Mouse (Mus musculus): Measurements from ENCODE around the gene Gm49325. TPM values are rescaled to one million over a fixed set of nuclear protein-coding genes. Genes with fewer than 3 reads are reported as not detected.

Gene Gm49325
- total RNA-seq, 2 experiments from 2014 or later = 12.9 to 13.0 TPM

DNA sequence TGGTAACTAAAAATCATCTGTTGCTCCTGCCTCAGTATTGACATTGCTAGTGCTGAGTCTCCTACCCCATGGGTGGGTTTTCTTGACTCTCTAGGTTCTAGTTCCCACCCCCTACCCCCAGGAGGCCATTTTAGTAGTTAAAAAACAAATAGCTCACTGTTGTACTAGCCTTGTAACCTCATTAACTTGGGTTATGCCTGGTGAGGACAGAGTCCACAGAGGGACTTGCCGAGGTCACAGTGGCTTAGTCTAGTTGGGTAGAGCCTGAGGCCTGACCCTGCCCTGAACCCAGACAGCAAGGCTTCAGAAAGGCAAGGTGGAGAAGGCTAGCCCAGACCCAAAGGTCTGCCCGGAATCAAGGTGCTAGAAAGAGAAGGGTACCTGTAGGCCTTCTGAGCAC lies 18.0 kb upstream of the Gm49325 start:
- no peak for DNase-seq (ENCODE audit: low spot score in 2 of 2)

GRCm38 (mm10) chr10:77589117-77589516 lies 16.9 kb upstream of the Gm49325 start:
- no peak for DNase-seq (ENCODE audit: low spot score in 2 of 2)

DNA sequence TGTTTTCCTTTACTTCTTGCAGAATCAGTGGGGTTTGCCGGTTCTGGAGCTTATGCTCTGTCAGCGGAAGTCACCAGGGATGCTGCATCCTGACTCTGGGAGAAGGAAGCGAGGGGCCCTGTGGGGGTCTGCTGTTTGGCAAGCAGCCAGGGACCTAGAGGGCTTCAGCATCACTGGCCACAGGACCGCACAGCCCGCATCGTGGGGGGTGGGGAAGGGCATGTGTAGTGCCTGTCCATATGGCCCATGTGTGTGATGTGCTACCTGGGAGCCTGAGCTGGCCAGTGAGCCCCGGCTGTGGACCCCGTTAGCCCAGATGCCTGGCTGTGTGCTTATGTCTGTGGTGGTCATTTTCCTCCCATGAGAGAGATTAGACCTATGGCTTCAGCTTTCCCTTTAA lies 16.2 kb upstream of the Gm49325 start:
- no peak for DNase-seq (ENCODE audit: low spot score in 2 of 2)

DNA sequence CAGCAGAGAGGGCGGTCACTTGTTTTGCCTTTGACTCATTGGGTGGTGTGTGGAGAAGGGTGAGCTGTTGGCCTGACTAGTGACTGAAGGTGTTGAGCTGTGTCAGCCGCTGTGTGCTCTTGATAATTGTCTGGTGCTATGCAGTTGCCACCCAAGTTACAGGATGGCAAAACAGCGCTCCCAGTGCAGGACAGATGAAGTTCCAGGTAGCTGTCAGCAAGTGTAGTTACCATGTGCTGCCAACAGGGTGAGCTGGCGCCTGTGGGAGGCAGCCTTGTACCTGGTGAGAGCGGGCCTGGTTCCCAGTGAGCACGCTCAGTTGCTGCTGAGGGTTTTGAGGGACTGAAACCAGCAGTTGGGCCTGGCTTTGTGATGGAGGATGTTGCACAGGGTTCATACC lies 15.2 kb upstream of the Gm49325 start:
- DNase-seq (ENCODE audit: low spot score in 2 of 2) = peak in 1 of 2 experiments; percentile 51

DNA sequence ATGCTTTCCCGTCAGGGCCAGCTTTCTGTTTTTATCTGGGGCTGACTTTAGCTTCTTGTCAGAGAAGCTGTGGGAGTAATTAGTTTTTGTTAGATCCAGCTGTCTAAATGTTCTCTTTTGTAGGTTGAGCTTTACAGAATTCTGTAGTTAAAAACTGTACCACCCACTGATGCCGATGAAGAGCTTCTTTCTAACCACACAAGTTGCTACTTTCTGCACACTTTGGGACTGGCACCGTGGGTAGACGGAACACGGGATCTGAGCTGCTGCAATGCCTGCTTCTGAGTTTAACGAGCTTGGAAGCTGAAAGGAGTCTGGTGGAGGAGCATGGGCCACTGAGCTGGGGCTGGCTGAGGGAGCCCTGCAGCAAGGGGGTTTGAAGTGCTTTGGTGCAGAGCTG lies 14.5 kb upstream of the Gm49325 start:
- peak; percentile 58 to 79 for DNase-seq (ENCODE audit: low spot score in 2 of 2)

- DNase-seq (ENCODE audit: low spot score in 2 of 2) = no peak
These were observed 9.9 kb upstream of the Gm49325 start for GRCm38 (mm10) chr10:77596060-77596459.

DNA sequence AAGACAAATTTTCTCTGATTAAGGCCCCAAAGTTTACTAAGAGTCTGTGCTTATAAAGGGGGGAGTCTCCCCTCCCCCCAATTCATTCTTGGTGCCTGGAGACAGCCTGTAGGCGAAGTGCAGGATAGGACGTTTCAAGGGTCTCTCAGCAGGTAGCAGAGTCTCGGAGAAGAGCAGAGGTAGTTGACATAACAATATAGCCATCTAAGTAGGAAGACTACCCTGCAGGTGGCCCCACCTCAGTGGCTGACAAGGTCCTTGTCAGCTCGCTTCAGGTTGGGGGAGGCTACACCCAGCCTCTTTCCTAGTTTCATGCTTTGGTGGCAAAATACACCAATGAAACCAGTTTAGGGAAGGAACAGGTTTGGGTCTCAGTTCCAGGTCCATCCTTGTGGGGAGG lies 3.0 kb upstream of the Gm49325 start:
- no peak for DNase-seq (ENCODE audit: low spot score in 2 of 2)

DNA sequence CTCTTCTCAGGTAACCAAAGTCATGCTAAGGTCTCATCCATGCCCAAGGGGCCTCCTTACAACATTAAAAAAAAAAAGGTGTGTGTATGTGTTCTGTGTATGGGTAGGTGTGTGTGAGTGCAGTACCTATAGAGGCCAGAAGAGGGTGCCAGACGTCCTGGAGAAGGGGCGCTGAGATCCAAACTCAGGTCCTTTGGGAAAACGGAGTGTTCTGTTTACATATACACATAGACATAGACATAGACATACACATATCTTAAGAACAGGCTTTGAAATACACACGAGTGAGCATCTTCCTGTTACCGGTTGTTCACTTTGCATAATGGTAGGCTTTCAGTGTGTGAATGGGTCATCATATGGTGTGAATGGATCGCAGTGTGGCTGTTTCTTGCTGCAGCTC lies 1.9 kb upstream of the Gm49325 start:
- DNase-seq (ENCODE audit: low spot score in 2 of 2) = no peak

DNA sequence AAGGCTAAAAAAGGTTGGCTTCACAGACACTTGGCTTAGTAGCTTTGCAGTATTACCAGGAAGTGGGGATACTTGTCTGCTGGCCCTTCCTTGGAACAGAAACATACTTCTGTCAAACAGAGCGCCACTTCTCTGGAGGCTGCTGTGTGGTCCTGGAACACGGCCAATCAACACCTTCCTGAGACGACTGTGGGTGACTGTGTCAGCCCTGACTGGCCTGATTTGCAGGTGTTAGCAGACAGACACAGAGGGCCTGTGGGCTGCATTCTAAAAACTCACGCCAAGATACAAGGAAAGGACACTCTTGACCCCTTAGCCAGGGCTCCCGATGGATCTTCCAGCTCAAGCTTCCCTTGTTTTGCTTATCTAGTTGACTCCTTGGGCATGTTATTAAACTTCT lies 1.0 kb upstream of the Gm49325 start:
- no peak for DNase-seq (ENCODE audit: low spot score in 2 of 2)

DNA sequence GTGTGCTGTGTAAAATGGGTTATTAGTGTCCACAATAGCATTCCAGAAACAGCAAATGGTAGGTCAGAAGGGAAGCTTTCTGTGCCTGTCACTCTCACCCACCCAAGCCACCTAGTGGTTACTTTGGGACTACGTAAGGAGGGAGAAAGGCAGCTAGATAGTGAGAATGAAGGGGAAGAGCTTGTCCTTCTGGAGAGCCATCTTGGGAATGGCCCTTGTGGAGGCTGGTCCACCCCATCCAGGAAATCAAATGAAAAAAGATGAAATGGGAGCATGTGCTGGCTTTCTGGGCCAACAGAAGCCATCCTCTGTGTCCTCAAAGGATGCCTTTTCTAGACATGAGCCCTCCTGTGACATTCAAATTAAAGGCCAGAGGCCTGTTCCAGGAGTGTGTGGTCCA lies 629 bp upstream of the Gm49325 start:
- DNase-seq (ENCODE audit: low spot score in 2 of 2) = no peak

DNA sequence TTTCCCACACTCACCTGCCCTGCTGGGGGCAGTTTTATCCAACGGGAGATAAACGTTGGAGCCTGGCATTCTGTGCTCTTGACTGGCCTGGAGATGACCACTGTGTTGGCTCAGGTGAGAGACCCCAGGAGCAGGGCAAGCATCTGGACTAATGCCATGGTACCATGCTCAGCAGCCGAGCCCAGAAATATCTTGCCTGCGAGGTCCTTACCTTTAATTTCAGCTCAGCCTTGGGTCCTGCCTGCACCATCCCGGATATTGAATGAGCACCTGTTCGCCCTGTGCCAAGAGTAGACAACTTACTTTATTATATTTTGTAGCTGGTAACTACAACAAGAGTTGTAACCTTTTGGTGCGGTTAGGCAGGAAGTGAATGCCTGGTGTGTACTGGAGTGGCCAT lies 858 bp downstream of the Gm49325 start:
- no peak for DNase-seq (ENCODE audit: low spot score in 2 of 2)

DNA sequence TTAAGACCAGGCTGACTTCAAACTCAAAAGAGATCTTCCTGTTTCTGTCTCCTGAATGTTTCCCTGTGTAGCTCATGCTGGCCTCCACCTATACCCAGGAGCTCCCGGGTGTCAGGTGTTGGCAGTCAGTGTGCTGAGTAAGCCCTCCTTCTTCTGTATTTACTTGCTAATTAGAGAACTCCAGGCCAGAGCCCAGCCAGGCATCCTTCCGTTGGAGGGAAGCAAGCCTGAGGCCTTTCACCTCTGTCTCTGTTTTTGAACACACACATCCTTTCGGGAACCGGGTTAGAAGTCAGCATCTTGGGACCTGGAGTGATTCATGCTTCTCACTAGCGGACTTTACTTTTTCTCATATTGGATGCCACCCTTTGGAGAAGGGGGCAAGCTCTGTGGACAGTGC lies 1.4 kb downstream of the Gm49325 start:
- DNase-seq (ENCODE audit: low spot score in 2 of 2) = no peak

DNA sequence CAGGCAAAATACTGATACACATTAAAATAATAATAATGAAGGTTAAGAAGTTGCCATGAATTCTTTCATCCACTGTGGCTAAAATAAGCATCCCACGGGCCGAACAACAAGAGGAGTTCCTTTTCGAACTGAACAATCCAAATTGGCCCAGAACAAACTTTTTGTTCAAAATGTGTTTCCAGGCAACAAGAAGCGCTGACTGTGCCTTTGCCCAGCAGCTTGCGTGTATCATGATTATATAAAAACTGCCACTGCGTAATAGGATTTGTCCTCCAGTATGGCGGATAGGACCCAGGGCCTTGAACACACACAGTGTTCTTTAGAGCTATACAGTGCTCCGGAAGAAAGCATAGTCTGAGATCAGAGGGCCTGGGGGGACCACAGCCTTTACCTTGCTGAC lies 2.6 kb downstream of the Gm49325 start:
- DNase-seq (ENCODE audit: low spot score in 2 of 2) = no peak

GRCm38 (mm10) chr10:77610221-77610961 lies 4.4 kb downstream of the Gm49325 start:
- DNase-seq (ENCODE audit: low spot score in 2 of 2) = no peak

- DNase-seq (ENCODE audit: low spot score in 2 of 2) = no peak
These were observed 7.4 kb downstream of the Gm49325 start for GRCm38 (mm10) chr10:77613409-77613808.

DNA sequence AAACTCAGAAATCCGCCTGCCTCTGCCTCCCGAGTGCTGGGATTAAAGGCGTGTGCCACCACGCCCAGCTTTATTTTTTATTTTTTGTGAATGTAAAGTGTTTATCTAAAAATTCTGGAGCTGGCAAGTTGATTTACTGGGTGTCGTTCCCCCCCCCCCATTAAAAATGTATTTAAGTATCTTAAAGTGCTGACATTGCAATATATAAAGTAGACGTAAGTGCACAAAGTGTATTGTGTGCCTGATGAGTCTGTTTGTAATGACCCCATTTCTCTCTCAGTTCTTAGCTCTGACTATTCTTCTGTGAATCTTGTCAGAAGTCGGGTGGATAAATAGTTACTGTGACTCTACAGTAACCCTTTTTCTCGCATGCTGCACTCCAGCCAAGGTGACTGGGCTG lies 9.7 kb downstream of the Gm49325 start:
- no peak for DNase-seq (ENCODE audit: low spot score in 2 of 2)

- DNase-seq (ENCODE audit: low spot score in 2 of 2) = no peak
These were observed 10.2 kb downstream of the Gm49325 start for GRCm38 (mm10) chr10:77616166-77616565.

- DNase-seq (ENCODE audit: low spot score in 2 of 2) = no peak
These were observed 10.9 kb downstream of the Gm49325 start for GRCm38 (mm10) chr10:77616926-77617325.

DNA sequence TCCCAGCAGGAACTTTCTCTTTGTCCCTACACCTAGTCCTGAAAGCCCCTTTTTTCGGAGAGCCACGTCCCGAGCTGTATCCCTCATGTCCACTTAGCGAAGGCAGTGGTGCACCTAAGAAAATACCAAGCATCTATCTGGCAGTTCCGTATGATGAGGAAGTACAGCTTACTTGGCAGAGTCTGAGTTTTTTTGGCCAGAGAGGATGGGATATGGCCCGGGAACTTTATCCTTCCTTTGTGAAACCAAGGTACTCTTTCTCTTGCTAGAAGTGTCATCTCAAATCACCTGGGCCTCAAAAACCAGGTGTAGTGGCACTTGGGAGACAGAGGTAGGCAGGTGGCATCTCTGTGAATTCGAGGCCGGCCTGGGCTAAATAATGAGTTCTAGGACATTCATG lies 15.5 kb downstream of the Gm49325 start:
- no peak for DNase-seq (ENCODE audit: low spot score in 2 of 2)

GRCm38 (mm10) chr10:77622055-77622988 lies 16.3 kb downstream of the Gm49325 start, which contains the start of gene Ube2g2:
Ube2g2 (plus strand) TSS chr10:77622275.
- DNase-seq (ENCODE audit: low spot score in 2 of 2) = peak; percentile 91 to 95

GRCm38 (mm10) chr10:77623069-77623492 lies 17.1 kb downstream of the Gm49325 start:
- no peak for DNase-seq (ENCODE audit: low spot score in 2 of 2)
